Mouse (Mus musculus) E14TG2a.4 (cell line): ENCODE results near the gene Bcl11a.

Experiments used
- CTCF ChIP-seq: conservative IDR thresholded peaks from 2 replicates; pipeline ENCODE4 v1.5.1; 2014; ENCODE audit warnings: low read length
- NANOG ChIP-seq: IDR thresholded peaks from 2 replicates; pipeline ENCODE4 v1.6.1; 2014; ENCODE audit warnings: borderline replicate concordance, low read length, mixed read lengths
- POU5F1 ChIP-seq: IDR thresholded peaks from 2 replicates; pipeline ENCODE4 v1.6.1; 2014; ENCODE audit warnings: low read length, borderline replicate concordance

DNA sequence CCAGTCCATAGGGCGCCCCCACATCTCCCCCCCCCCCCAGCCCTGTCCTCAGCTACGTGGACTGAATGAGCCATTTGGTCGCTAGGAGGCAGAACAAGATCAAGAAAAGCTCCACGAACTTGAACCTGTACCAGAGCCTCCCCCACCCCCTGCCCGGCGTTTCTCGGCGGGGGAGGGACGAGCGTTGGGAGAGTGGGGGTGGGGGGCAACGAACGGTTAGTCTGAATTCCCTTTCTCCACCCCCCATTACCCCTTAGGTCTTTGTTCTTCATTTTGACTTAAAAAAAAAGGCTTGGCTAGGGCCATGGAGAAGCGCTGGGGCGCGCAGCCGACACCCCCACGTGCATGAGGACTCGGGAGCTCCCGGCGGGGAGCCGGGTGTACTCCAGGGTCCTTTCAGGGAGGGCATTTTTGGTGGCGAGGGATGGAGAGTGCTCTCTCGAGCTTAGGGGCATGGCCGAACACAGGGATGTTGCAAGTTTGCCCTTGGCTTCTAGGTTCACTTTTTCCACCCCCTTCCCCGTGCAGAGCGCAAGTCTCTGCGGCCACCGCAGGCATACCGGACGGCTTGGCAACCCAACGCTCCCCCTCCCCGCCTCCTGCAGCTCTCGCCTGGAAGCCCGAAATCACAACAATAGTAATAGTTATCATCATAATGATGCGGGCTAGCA lies 3.3 kb downstream of the Bcl11a start:
- TF ChIP-seq CTCF (no peak), NANOG (no peak), POU5F1 (no peak; the same call in 1 of the 2 replicates)
